Mouse (Mus musculus) lung, embryonic 16.5 days (tissue): ENCODE results near the gene Cblc. TPM values are rescaled to one million over a fixed set of nuclear protein-coding genes. Genes with fewer than 3 reads are reported as not detected.

ENCODE experiments used
- ATAC-seq: fragments of 200-750 bp; cut with Nextera tagmentation; 2 replicates; pipeline ENCODE4 v1.8.0; 2017; ENCODE audit warnings: low read depth, mild to moderate bottlenecking, moderate library complexity
- H3K27ac ChIP-seq: fragments of 300-500 bp; sonication (generic); 2 replicates; pipeline ENCODE4 v1.5.1; 2014; ENCODE audit warnings: mild to moderate bottlenecking, control low read depth, low read length
- H3K27me3 ChIP-seq: fragments of 300-500 bp; sonication (generic); 2 replicates; pipeline ENCODE4 v1.6.1; 2014; ENCODE audit warnings: low read depth, low read length, mixed read lengths; ENCODE audit not compliant: control insufficient read depth, insufficient read depth
- H3K36me3 ChIP-seq: fragments of 300-500 bp; sonication (generic); 2 replicates; pipeline ENCODE4 v1.6.1; 2014; ENCODE audit warnings: low read length; ENCODE audit not compliant: control insufficient read depth, insufficient read depth
- H3K4me1 ChIP-seq: fragments of 300-500 bp; sonication (generic); replicated peaks from 2 replicates; pipeline ENCODE4 v1.6.1; 2014; ENCODE audit warnings: low read length, mixed read lengths; ENCODE audit not compliant: control insufficient read depth, insufficient read depth
- H3K4me2 ChIP-seq: fragments of 300-500 bp; sonication (generic); 2 replicates; pipeline ENCODE4 v1.6.1; 2014; ENCODE audit warnings: low read depth, low read length, control low read depth
- H3K4me3 ChIP-seq: fragments of 300-500 bp; sonication (generic); 2 replicates; pipeline ENCODE4 v1.5.1; 2014; ENCODE audit warnings: mild to moderate bottlenecking, low read length, control low read depth
- H3K9ac ChIP-seq: fragments of 300-500 bp; sonication (generic); 2 replicates; pipeline ENCODE4 v1.6.1; 2014; ENCODE audit warnings: low read length, control low read depth
- H3K9me3 ChIP-seq: fragments of 300-500 bp; sonication (generic); 2 replicates; pipeline ENCODE4 v1.6.1; 2016; ENCODE audit warnings: low read length; ENCODE audit not compliant: control insufficient read depth
- WGBS: fragments of 180-500 bp; shearing (Covaris S2); extraction: QIAGEN DNeasy Blood & Tissue Kit; methylation state at CpG from one replicate; pipeline ENCODE4 v1.1.7; 2014; 5-methylcytosine and 5-hydroxymethylcytosine counted together
- polyA plus RNA-seq: library from polyadenylated mRNA; unstranded; fragments of >200 nt; fragmentation: Nextera tagmentation; extraction: Ambion mirVana; gene quantifications from 2 replicates; pipeline ENCODE4 v1.2.1, GENCODE M21; 2015

Cblc gene
- polyA plus RNA-seq, 1 experiment from 2014 or later = 17.8 TPM

- no peak for ATAC-seq
- WGBS = 8% methylated on average over 18 of the region's 20 CpGs
- Histone ChIP-seq H3K9ac (peak overlapping the region; percentile 75), H3K4me2 (peak overlapping the region; percentile 95), H3K27ac (no peak overlapping the region), H3K9me3 (no peaks in the 10 kb centered on the region), H3K4me1 (peaks cover 39% of the 10 kb centered on the region), H3K27me3 (peaks cover 5% of the 10 kb centered on the region), H3K36me3 (no peaks in the 10 kb centered on the region), H3K4me3 (peak overlapping the region; percentile 57)
These were observed 25.6 kb upstream of the Cblc start for GRCm38 (mm10) chr7:19822193-19822592.

GRCm38 (mm10) chr7:19821633-19822032 lies 25.0 kb upstream of the Cblc start:
- Histone ChIP-seq H3K36me3 (no peaks in the 10 kb centered on the region), H3K27ac (no peak overlapping the region), H3K4me3 (no peak overlapping the region; the same call in 1 of the 2 replicates), H3K4me1 (peaks cover 42% of the 10 kb centered on the region), H3K27me3 (peaks cover 5% of the 10 kb centered on the region), H3K4me2 (peak overlapping the region; percentile 95; the same call in 1 of the 2 replicates), H3K9ac (no peak overlapping the region), H3K9me3 (no peaks in the 10 kb centered on the region)
- WGBS = 75% methylated on average over 7 of the region's 7 CpGs
- no peak for ATAC-seq

GRCm38 (mm10) chr7:19820347-19821048 lies 23.9 kb upstream of the Cblc start:
- H3K9me3 ChIP-seq = no peaks in the 10 kb centered on the region
- no peak overlapping the region for H3K27ac ChIP-seq
- H3K27me3 ChIP-seq = peaks cover 5% of the 10 kb centered on the region
- H3K4me1 ChIP-seq = peaks cover 43% of the 10 kb centered on the region
- H3K4me2 ChIP-seq = no peak overlapping the region
- no peaks in the 10 kb centered on the region for H3K36me3 ChIP-seq
- H3K4me3 ChIP-seq = no peak overlapping the region
- 75% methylated on average over 3 of the region's 3 CpGs for WGBS
- ATAC-seq = no peak
- H3K9ac ChIP-seq = no peak overlapping the region

GRCm38 (mm10) chr7:19818875-19819274 lies 22.3 kb upstream of the Cblc start:
- Histone ChIP-seq H3K4me3 (no peak overlapping the region), H3K27ac (no peak overlapping the region), H3K4me1 (peaks cover 34% of the 10 kb centered on the region), H3K9me3 (no peaks in the 10 kb centered on the region), H3K9ac (no peak overlapping the region), H3K4me2 (no peak overlapping the region), H3K27me3 (peaks cover 5% of the 10 kb centered on the region), H3K36me3 (no peaks in the 10 kb centered on the region)
- ATAC-seq = no peak
- WGBS = 73% methylated on average over 7 of the region's 7 CpGs

GRCm38 (mm10) chr7:19818440-19818839 lies 21.8 kb upstream of the Cblc start:
- no peak overlapping the region for H3K4me2 ChIP-seq
- H3K27me3 ChIP-seq = peaks cover 5% of the 10 kb centered on the region
- peak overlapping the region; percentile 77; the same call in 1 of the 2 replicates for H3K27ac ChIP-seq
- 60% methylated on average over 5 of the region's 5 CpGs for WGBS
- H3K4me1 ChIP-seq = peaks cover 29% of the 10 kb centered on the region
- ATAC-seq = no peak; the same call in 1 of the 2 replicates
- H3K4me3 ChIP-seq = no peak overlapping the region
- H3K36me3 ChIP-seq = no peaks in the 10 kb centered on the region
- no peaks in the 10 kb centered on the region for H3K9me3 ChIP-seq
- no peak overlapping the region for H3K9ac ChIP-seq

- Histone ChIP-seq H3K4me3 (peak overlapping the region; percentile 52), H3K9ac (peak overlapping the region; percentile 64), H3K4me2 (peak overlapping the region; percentile 68), H3K27ac (peak overlapping the region; percentile 77), H3K27me3 (peaks cover 5% of the 10 kb centered on the region), H3K4me1 (peaks cover 24% of the 10 kb centered on the region), H3K9me3 (no peaks in the 10 kb centered on the region), H3K36me3 (no peaks in the 10 kb centered on the region)
- peak; percentile 74 for ATAC-seq
- 5% methylated on average over 15 of the region's 15 CpGs for whole genome bisulfite sequencing
These were observed 20.9 kb upstream of the Cblc start for GRCm38 (mm10) chr7:19817382-19818105.

GRCm38 (mm10) chr7:19816224-19816771 lies 19.7 kb upstream of the Cblc start:
- Histone ChIP-seq H3K27me3 (peaks cover 3% of the 10 kb centered on the region; the same call in 1 of the 2 replicates), H3K36me3 (no peaks in the 10 kb centered on the region), H3K9ac (peak overlapping the region; percentile 64), H3K4me3 (peak overlapping the region; percentile 52), H3K27ac (peak overlapping the region; percentile 77), H3K9me3 (no peaks in the 10 kb centered on the region), H3K4me2 (peak overlapping the region; percentile 68), H3K4me1 (peaks cover 24% of the 10 kb centered on the region)
- peak; percentile 79 for ATAC-seq
- WGBS = under 1% methylated on average over 28 of the region's 28 CpGs

GRCm38 (mm10) chr7:19815296-19816223 lies 19.0 kb upstream of the Cblc start:
- H3K36me3 ChIP-seq = no peaks in the 10 kb centered on the region
- H3K4me2 ChIP-seq = peak overlapping the region; percentile 68
- 28% methylated on average over 17 of the region's 17 CpGs for WGBS
- peak overlapping the region; percentile 52 for H3K4me3 ChIP-seq
- H3K27ac ChIP-seq = peak overlapping the region; percentile 77
- H3K27me3 ChIP-seq = peaks cover 7% of the 10 kb centered on the region; the same call in 1 of the 2 replicates
- H3K9me3 ChIP-seq = no peaks in the 10 kb centered on the region
- peak; percentile 36 for ATAC-seq
- H3K4me1 ChIP-seq = peaks cover 24% of the 10 kb centered on the region
- H3K9ac ChIP-seq = peak overlapping the region; percentile 64
